Mouse (Mus musculus): ENCODE measurements around the gene Mrps35.

- no peak for TF ChIP-seq CTCF (IDR thresholded peaks at IDR 0.05; ENCODE audit: borderline replicate concordance, control insufficient read depth, extremely low read depth, insufficient read depth, low read length, poor library complexity)
- TF ChIP-seq POLR2A (IDR thresholded peaks at IDR 0.05; ENCODE audit: control insufficient read depth, extremely low read depth, insufficient read depth, low read length, poor library complexity) = no peak
Measured at GRCm38 (mm10) chr6:147028396-147028795, 14.2 kb upstream of the Mrps35 start.
